Mouse (Mus musculus) stomach, postnatal 0 days (tissue): ENCODE results near the gene Capn11. TPM values are rescaled to one million over a fixed set of nuclear protein-coding genes. Genes with fewer than 3 reads are reported as not detected.
A peak's percentile ranks its signal among the peaks of the same experiment; 100 is the strongest.

Experiments
- ATAC-seq: fragments of 200-750 bp; cut with Nextera tagmentation; 2 replicates; pipeline ENCODE4 v1.8.0; 2017; ENCODE audit not compliant: low FRiP score, low TSS enrichment
- DNase-seq: peaks from one replicate; pipeline ENCODE4 v3.0.0-alpha.2; 2016; ENCODE audit warnings: low spot score
- H3K27ac ChIP-seq: fragments of 300-500 bp; sonication (generic); replicated peaks from 2 replicates; pipeline ENCODE4 v1.5.1; 2014; ENCODE audit warnings: mild to moderate bottlenecking, control low read depth
- H3K27me3 ChIP-seq: fragments of 300-500 bp; sonication (generic); 2 replicates; pipeline ENCODE4 v1.6.1; 2014; ENCODE audit warnings: low read length; ENCODE audit not compliant: control insufficient read depth, insufficient read depth
- H3K36me3 ChIP-seq: fragments of 300-500 bp; sonication (generic); 2 replicates; pipeline ENCODE4 v1.6.1; 2014; ENCODE audit warnings: low read length, mixed read lengths; ENCODE audit not compliant: control insufficient read depth, insufficient read depth
- H3K4me1 ChIP-seq: fragments of 300-500 bp; sonication (generic); replicated peaks from 2 replicates; pipeline ENCODE4 v1.6.1; 2014; ENCODE audit warnings: antibody characterized with exemption; ENCODE audit not compliant: control insufficient read depth, insufficient read depth
- H3K4me2 ChIP-seq: fragments of 300-500 bp; sonication (generic); replicated peaks from 2 replicates; pipeline ENCODE4 v1.6.1; 2014; ENCODE audit warnings: low read depth, mild to moderate bottlenecking, control low read depth, moderate library complexity
- H3K4me3 ChIP-seq: fragments of 300-500 bp; sonication (generic); 2 replicates; pipeline ENCODE4 v1.5.1; 2014; ENCODE audit warnings: low read depth, low read length, control low read depth
- H3K9ac ChIP-seq: fragments of 300-500 bp; sonication (generic); 2 replicates; pipeline ENCODE4 v1.6.1; 2014; ENCODE audit warnings: mild to moderate bottlenecking, low read length, control low read depth, mixed read lengths
- H3K9me3 ChIP-seq: fragments of 300-500 bp; sonication (generic); 2 replicates; pipeline ENCODE4 v1.6.1; 2016; ENCODE audit warnings: low read length; ENCODE audit not compliant: control insufficient read depth
- CTCF ChIP-seq: IDR thresholded peaks from 2 replicates; pipeline ENCODE4 v1.5.1; 2016; ENCODE audit warnings: antibody characterized with exemption, low read depth, mild to moderate bottlenecking, moderate library complexity
- EP300 ChIP-seq: optimal IDR thresholded peaks from 2 replicates; pipeline ENCODE3; 2016; ENCODE audit warnings: antibody characterized with exemption
- WGBS: fragments of 180-500 bp; shearing (Covaris S2); extraction: QIAGEN DNeasy Blood & Tissue Kit; methylation state at CpG from one replicate; pipeline ENCODE4 v1.1.7; 2014; 5-methylcytosine and 5-hydroxymethylcytosine counted together
- polyA plus RNA-seq: library from polyadenylated mRNA; unstranded; fragments of >200 nt; fragmentation: Nextera tagmentation; extraction: Ambion mirVana; gene quantifications from 2 replicates; pipeline ENCODE4 v1.2.1, GENCODE M21; 2015

The Capn11 gene
- polyA plus RNA-seq, 1 experiment from 2014 or later = 0.06 TPM

- Histone ChIP-seq H3K27ac (no peak overlapping the region), H3K9ac (no peak overlapping the region), H3K27me3 (no peaks in the 10 kb centered on the region), H3K4me2 (no peak overlapping the region), H3K4me3 (no peak overlapping the region), H3K36me3 (no peaks in the 10 kb centered on the region; the same call in 1 of the 2 replicates), H3K9me3 (no peaks in the 10 kb centered on the region), H3K4me1 (no peaks in the 10 kb centered on the region; the same call in 1 of the 2 replicates)
- TF ChIP-seq EP300 (no peak), CTCF (no peak)
- 63% methylated on average over 9 of the region's 9 CpGs for WGBS
- no peak for DNase-seq
- no peak for ATAC-seq
These were observed 42.1 kb upstream of the Capn11 start for GRCm38 (mm10) chr17:45701236-45701591.

- H3K9ac ChIP-seq = no peak overlapping the region
- no peak overlapping the region for H3K4me3 ChIP-seq
- 53% methylated on average over 9 of the region's 16 CpGs for WGBS
- no peak for DNase-seq
- H3K36me3 ChIP-seq = no peaks in the 10 kb centered on the region; the same call in 1 of the 2 replicates
- no peak overlapping the region for H3K27ac ChIP-seq
- no peaks in the 10 kb centered on the region for H3K9me3 ChIP-seq
- no peaks in the 10 kb centered on the region for H3K27me3 ChIP-seq
- no peak for TF ChIP-seq EP300
- no peak for TF ChIP-seq CTCF
- H3K4me1 ChIP-seq = no peaks in the 10 kb centered on the region; the same call in 1 of the 2 replicates
- ATAC-seq = no peak
- H3K4me2 ChIP-seq = no peak overlapping the region
These were observed 41.5 kb upstream of the Capn11 start for GRCm38 (mm10) chr17:45700496-45701235.

GRCm38 (mm10) chr17:45699039-45699740 lies 40.1 kb upstream of the Capn11 start:
- DNase-seq (peak; percentile 69), ATAC-seq (peak; percentile 45)
- Histone ChIP-seq H3K9me3 (no peaks in the 10 kb centered on the region), H3K9ac (no peak overlapping the region), H3K4me1 (peaks cover 2% of the 10 kb centered on the region; the same call in 1 of the 2 replicates), H3K36me3 (no peaks in the 10 kb centered on the region; the same call in 1 of the 2 replicates), H3K4me3 (no peak overlapping the region), H3K27me3 (no peaks in the 10 kb centered on the region), H3K4me2 (no peak overlapping the region), H3K27ac (peak overlapping the region; percentile 30; the same call in 1 of the 2 replicates)
- 64% methylated on average over 3 of the region's 3 CpGs for WGBS
- TF ChIP-seq EP300 (no peak), CTCF (no peak)

- WGBS = 61% methylated on average over 6 of the region's 6 CpGs
- no peak for DNase-seq
- no peak for ATAC-seq
These were observed 39.2 kb upstream of the Capn11 start for GRCm38 (mm10) chr17:45698368-45698767.

DNA sequence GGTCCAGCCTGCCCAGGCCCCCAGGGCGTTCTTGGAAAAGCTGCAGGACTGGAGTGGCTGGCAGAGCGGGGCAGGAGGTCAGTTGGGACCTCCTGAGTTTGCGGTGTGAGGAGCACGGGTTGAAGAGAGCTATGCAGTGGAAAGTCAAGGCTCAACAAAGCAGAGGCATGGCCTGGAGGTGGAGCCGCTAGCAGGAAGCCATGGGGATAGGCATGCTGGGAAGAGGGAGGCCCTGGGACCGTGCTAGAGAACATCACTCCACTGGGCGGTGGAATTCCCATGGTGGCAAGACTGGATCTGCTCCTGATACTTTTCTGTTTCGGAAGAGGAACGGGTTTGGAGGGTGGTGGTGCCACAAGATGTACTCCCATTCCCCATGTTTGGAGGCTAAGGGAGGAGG lies 37.9 kb upstream of the Capn11 start:
- 78% methylated on average over 9 of the region's 9 CpGs for WGBS
- peaks cover 2% of the 10 kb centered on the region; the same call in 1 of the 2 replicates for H3K4me1 ChIP-seq
- no peak for DNase-seq

More at GRCm38 (mm10) chr17:45698368-45698767, 39.2 kb upstream of the Capn11 start:
- peaks cover 2% of the 10 kb centered on the region; the same call in 1 of the 2 replicates for H3K4me1 ChIP-seq
- TF ChIP-seq CTCF = no peak
- no peak for TF ChIP-seq EP300
- no peaks in the 10 kb centered on the region for H3K27me3 ChIP-seq
- no peaks in the 10 kb centered on the region; the same call in 1 of the 2 replicates for H3K36me3 ChIP-seq
- H3K4me2 ChIP-seq = no peak overlapping the region
- H3K9ac ChIP-seq = no peak overlapping the region
- H3K4me3 ChIP-seq = no peak overlapping the region
- H3K9me3 ChIP-seq = no peaks in the 10 kb centered on the region
- H3K27ac ChIP-seq = peak overlapping the region; percentile 35; the same call in 1 of the 2 replicates

More for the DNA sequence above, 37.9 kb upstream of the Capn11 start:
- no peaks in the 10 kb centered on the region for H3K27me3 ChIP-seq
- no peaks in the 10 kb centered on the region; the same call in 1 of the 2 replicates for H3K36me3 ChIP-seq
- H3K4me3 ChIP-seq = no peak overlapping the region
- no peak for TF ChIP-seq EP300
- TF ChIP-seq CTCF = no peak
- H3K27ac ChIP-seq = peak overlapping the region; percentile 37
- no peak for ATAC-seq
- H3K9ac ChIP-seq = no peak overlapping the region
- H3K4me2 ChIP-seq = no peak overlapping the region
- H3K9me3 ChIP-seq = no peaks in the 10 kb centered on the region
